Mouse (Mus musculus) liver, embryonic 14.5 days (tissue): ENCODE measurements around the gene Mef2a. TPM values are rescaled to one million over a fixed set of nuclear protein-coding genes. Genes with fewer than 3 reads are reported as not detected.
A peak's percentile ranks its signal among the peaks of the same experiment; 100 is the strongest.

Experiments
- ATAC-seq: fragments of 200-750 bp; cut with Nextera tagmentation; 2 replicates; pipeline ENCODE4 v1.8.0; 2017; ENCODE audit warnings: moderate number of reproducible peaks, mild to moderate bottlenecking, moderate library complexity; ENCODE audit not compliant: insufficient read depth
- DNase-seq, 3 experiments: peaks; one replicate each; pipeline ENCODE4 v3.0.0-alpha.2; 2012 to 2013; ENCODE audit warnings: low read depth in 3 of 3, low spot score in 3 of 3
- H3K27ac ChIP-seq: fragments of 300-500 bp; sonication (generic); 2 replicates; pipeline ENCODE4 v1.5.1; 2014; ENCODE audit warnings: moderate library complexity, mild to moderate bottlenecking, control low read depth, inconsistent platforms
- H3K27me3 ChIP-seq: fragments of 300-500 bp; sonication (generic); 2 replicates; pipeline ENCODE4 v1.6.1; 2014; ENCODE audit warnings: mild to moderate bottlenecking, low read length, moderate library complexity; ENCODE audit not compliant: control insufficient read depth, insufficient read depth
- H3K36me3 ChIP-seq: fragments of 300-500 bp; sonication (generic); replicated peaks from 2 replicates; pipeline ENCODE4 v1.6.1; 2014; ENCODE audit warnings: low read depth; ENCODE audit not compliant: control insufficient read depth, insufficient read depth
- H3K4me1 ChIP-seq, 2 experiments: fragments of 200-500 bp in 1 of 2; fragments of 300-500 bp in 1 of 2; sonication (generic) in 1 of 2; replicated peaks; 2 replicates each; pipeline ENCODE4 v1.6.1; 2012 to 2014; ENCODE audit warnings: antibody characterized with exemption in 1 of 2, inconsistent platforms in 1 of 2, low read length in 1 of 2; ENCODE audit not compliant: control insufficient read depth in 2 of 2, insufficient read depth in 2 of 2
- H3K4me2 ChIP-seq: fragments of 300-500 bp; sonication (generic); 2 replicates; pipeline ENCODE4 v1.6.1; 2014; ENCODE audit warnings: low read depth, mild to moderate bottlenecking, control low read depth, moderate library complexity
- H3K4me3 ChIP-seq, 2 experiments: fragments of 200-500 bp in 1 of 2; fragments of 300-500 bp in 1 of 2; sonication (generic) in 1 of 2; 2 replicates each; pipeline ENCODE4 v1.5.1; 2012 to 2014; ENCODE audit warnings: low read depth in 2 of 2, low read length in 2 of 2, mild to moderate bottlenecking in 2 of 2, control low read depth in 1 of 2, inconsistent platforms in 1 of 2, moderate library complexity in 1 of 2; ENCODE audit not compliant: insufficient read depth in 1 of 2
- H3K9ac ChIP-seq: fragments of 300-500 bp; sonication (generic); replicated peaks from 2 replicates; pipeline ENCODE4 v1.6.1; 2014; ENCODE audit warnings: mild to moderate bottlenecking, control low read depth, moderate library complexity
- H3K9me3 ChIP-seq: fragments of 300-500 bp; sonication (generic); 2 replicates; pipeline ENCODE4 v1.6.1; 2016; ENCODE audit warnings: low read length, mixed read lengths; ENCODE audit not compliant: control insufficient read depth
- CTCF ChIP-seq: IDR thresholded peaks from 2 replicates; pipeline ENCODE4 v1.5.1; 2016; ENCODE audit warnings: antibody characterized with exemption, low read depth, control low read depth
- EP300 ChIP-seq: IDR thresholded peaks from 2 replicates; pipeline ENCODE4 v1.6.1; 2016; ENCODE audit warnings: antibody characterized with exemption, low read depth
- WGBS: fragments of 180-500 bp; shearing (Covaris S2); extraction: QIAGEN DNeasy Blood & Tissue Kit; methylation state at CpG from one replicate; pipeline ENCODE4 v1.1.7; 2014; ENCODE audit not compliant: insufficient replicate concordance; 5-methylcytosine and 5-hydroxymethylcytosine counted together
- polyA plus RNA-seq, 2 experiments: library from polyadenylated mRNA; depleted of rRNA in 1 of 2; stranded (reverse) in 1 of 2; unstranded in 1 of 2; fragments of >200 nt; fragmentation: Nextera tagmentation in 1 of 2; extraction: Ambion mirVana in 1 of 2; gene quantifications; 2 replicates each; pipeline versions ENCODE4 v1.2.1 to v1.2.3; 2012 to 2014

The Mef2a gene
- polyA plus RNA-seq, 2 experiments: 5.2 to 8.6 TPM

- 10% methylated on average over 10 of the region's 10 CpGs for WGBS
- no peaks in the 10 kb centered on the region for H3K36me3 ChIP-seq
- no peaks in the 10 kb centered on the region for H3K27me3 ChIP-seq
- H3K9ac ChIP-seq: peak overlapping the region; percentile 93
- TF ChIP-seq CTCF: no peak
- no peak for TF ChIP-seq EP300
- H3K4me1 ChIP-seq: peaks cover 12 to 22% of the 10 kb centered on the region in 2 experiments
- DNase-seq (no peak), ATAC-seq (no peak)
- no peaks in the 10 kb centered on the region for H3K9me3 ChIP-seq
- peak overlapping the region; percentile 70 for H3K27ac ChIP-seq
- H3K4me2 ChIP-seq: peak overlapping the region; percentile 89
- peak overlapping the region; percentile 73 to 92 for H3K4me3 ChIP-seq
Observed at GRCm38 (mm10) chr7:67371351-67371890, 1.2 kb downstream of the Mef2a start.

DNA sequence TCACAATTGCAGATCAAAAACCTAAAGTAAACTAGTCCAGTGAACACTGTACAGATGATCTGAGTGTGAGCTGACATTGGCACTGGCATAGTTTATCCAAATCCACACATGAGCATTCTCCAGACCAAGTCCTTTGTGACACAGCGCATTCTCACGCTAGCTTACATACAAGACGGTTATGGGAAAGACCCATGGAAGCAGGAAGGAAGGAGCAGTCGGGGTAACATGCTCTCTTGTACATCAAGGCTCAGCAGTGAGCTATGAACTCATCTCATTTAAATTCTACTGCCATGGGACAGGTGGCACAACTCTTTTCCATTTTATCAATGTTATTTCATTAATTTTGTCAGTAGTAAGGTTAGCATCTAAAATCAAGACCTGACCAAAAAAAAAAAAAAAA, 3.0 kb downstream of the Mef2a start:
- WGBS: 53% methylated on average over 4 of the region's 4 CpGs
- Histone ChIP-seq H3K9me3 (no peaks in the 10 kb centered on the region), H3K4me3 (no peak overlapping the region), H3K4me1 (peaks cover 14 to 22% of the 10 kb centered on the region in 2 experiments), H3K27ac (no peak overlapping the region), H3K27me3 (no peaks in the 10 kb centered on the region), H3K36me3 (no peaks in the 10 kb centered on the region), H3K4me2 (no peak overlapping the region), H3K9ac (no peak overlapping the region)
- TF ChIP-seq EP300 (no peak), CTCF (no peak)
- DNase-seq (no peak), ATAC-seq (no peak)

DNA sequence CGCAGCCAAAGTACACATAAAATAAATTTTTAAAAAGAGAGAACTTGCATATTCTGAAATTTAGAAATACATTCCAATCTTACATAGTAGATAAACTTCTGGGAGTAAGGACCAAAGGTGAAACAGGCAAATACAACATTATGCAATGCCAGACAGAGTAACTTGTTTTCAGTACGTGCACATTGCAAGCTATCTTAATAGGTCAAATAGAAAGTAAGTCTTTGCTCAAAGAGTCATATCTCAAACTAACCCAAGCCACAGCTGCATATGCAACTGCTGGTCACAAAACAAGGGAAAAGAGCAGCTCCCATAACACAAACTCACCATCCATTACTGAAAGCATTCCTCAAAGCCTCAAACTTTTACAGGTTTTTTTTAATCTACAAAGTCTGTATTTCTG, 4.3 kb downstream of the Mef2a start:
- Histone ChIP-seq H3K27ac (no peak overlapping the region), H3K4me1 (peaks cover 10 to 11% of the 10 kb centered on the region in 2 experiments), H3K27me3 (no peaks in the 10 kb centered on the region), H3K4me3 (no peak overlapping the region), H3K9ac (no peak overlapping the region), H3K4me2 (peak overlapping the region; percentile 7; the same call in 1 of the 2 replicates), H3K9me3 (no peaks in the 10 kb centered on the region), H3K36me3 (no peaks in the 10 kb centered on the region)
- TF ChIP-seq EP300 (no peak), CTCF (no peak)
- 65% methylated on average over 2 of the region's 2 CpGs for WGBS
- no peak for ATAC-seq
- no peak for DNase-seq

GRCm38 (mm10) chr7:67360588-67360987, 12.1 kb downstream of the Mef2a start:
- H3K36me3 ChIP-seq: no peaks in the 10 kb centered on the region
- DNase-seq: no peak
- no peaks in the 10 kb centered on the region for H3K27me3 ChIP-seq
- ATAC-seq: no peak
- H3K9ac ChIP-seq: no peak overlapping the region
- no peak overlapping the region for H3K4me3 ChIP-seq
- 65% methylated on average over 3 of the region's 3 CpGs for WGBS
- no peaks in the 10 kb centered on the region for H3K4me1 ChIP-seq
- no peak for TF ChIP-seq EP300
- TF ChIP-seq CTCF: no peak
- H3K27ac ChIP-seq: no peak overlapping the region
- no peak overlapping the region for H3K4me2 ChIP-seq
- no peaks in the 10 kb centered on the region for H3K9me3 ChIP-seq

DNA sequence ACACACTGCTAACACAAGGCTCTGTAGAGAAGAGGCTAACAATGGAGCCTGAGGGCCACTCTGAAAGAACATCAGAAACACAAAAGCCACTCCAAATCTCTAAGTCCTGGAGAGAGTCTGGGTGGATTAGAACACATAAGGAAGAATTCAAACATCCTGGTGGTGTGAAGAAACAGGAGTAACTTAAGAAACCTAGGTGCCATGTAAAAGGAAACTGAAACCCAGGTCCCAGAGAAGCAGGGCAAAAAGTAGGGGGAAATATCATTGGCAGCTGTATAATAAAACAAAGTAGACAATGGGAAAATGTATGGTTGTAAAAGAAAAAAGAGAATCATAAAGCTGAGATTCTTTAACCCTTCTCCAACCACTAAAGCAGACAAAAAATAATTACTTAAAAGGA, 12.8 kb downstream of the Mef2a start:
- Histone ChIP-seq H3K36me3 (no peaks in the 10 kb centered on the region), H3K4me1 (no peaks in the 10 kb centered on the region), H3K4me3 (no peak overlapping the region), H3K27ac (no peak overlapping the region), H3K4me2 (no peak overlapping the region), H3K9me3 (no peaks in the 10 kb centered on the region), H3K27me3 (no peaks in the 10 kb centered on the region), H3K9ac (no peak overlapping the region)
- TF ChIP-seq EP300 (no peak), CTCF (no peak)
- ATAC-seq (no peak), DNase-seq (no peak)
